Mouse (Mus musculus) cerebellum, adult 2 months (tissue): ENCODE measurements around the gene Tmem239. TPM values are rescaled to one million over a fixed set of nuclear protein-coding genes. Genes with fewer than 3 reads are reported as not detected.
A peak's percentile ranks its signal among the peaks of the same experiment; 100 is the strongest.

Source experiments
- DNase-seq, 2 experiments: peaks; one replicate each; pipeline ENCODE4 v3.0.0; 2021
- H3K27ac ChIP-seq: fragments of 200-500 bp; 2 replicates; pipeline ENCODE4 v1.5.1; 2012; ENCODE audit warnings: low read length, control low read depth, inconsistent platforms; ENCODE audit not compliant: insufficient read depth
- H3K27me3 ChIP-seq: fragments of 200-500 bp; 2 replicates; pipeline ENCODE4 v1.6.1; 2012; ENCODE audit warnings: inconsistent platforms, mild to moderate bottlenecking, low read length, moderate library complexity; ENCODE audit not compliant: control insufficient read depth, insufficient read depth
- H3K4me1 ChIP-seq: fragments of 200-500 bp; 2 replicates; pipeline ENCODE4 v1.6.1; 2011; ENCODE audit warnings: low read length; ENCODE audit not compliant: control insufficient read depth, insufficient read depth
- H3K4me3 ChIP-seq: fragments of 200-500 bp; replicated peaks from 2 replicates; pipeline ENCODE3; 2011; ENCODE audit warnings: mild to moderate bottlenecking, low read depth, low read length, control low read depth; ENCODE audit not compliant: insufficient read depth
- CTCF ChIP-seq: fragments of 200-500 bp; IDR thresholded peaks from 2 replicates; pipeline ENCODE4 v1.5.1; 2011; ENCODE audit warnings: low read depth, mild to moderate bottlenecking, control low read depth, low read length, moderate library complexity, borderline replicate concordance; ENCODE audit not compliant: insufficient read depth
- POLR2A ChIP-seq: fragments of 200-500 bp; IDR thresholded peaks from 2 replicates; pipeline ENCODE4 v1.6.1; 2011; ENCODE audit warnings: low read length, control low read depth, borderline replicate concordance; ENCODE audit not compliant: insufficient read depth
- WGBS: fragments of 180-500 bp; shearing (Covaris S2); methylation state at CpG from one replicate; pipeline ENCODE4 v1.1.7; 2018; 5-methylcytosine and 5-hydroxymethylcytosine counted together
- polyA plus RNA-seq: library from polyadenylated mRNA; depleted of rRNA; stranded (reverse); fragments of >200 nt; gene quantifications from 2 replicates; pipeline ENCODE4 v1.2.3, GENCODE M21; 2012; rRNA removed

Gene Tmem239
- polyA plus RNA-seq, 1 experiment, result not detected

- peak; percentile 90 to 95 for DNase-seq
- Histone ChIP-seq H3K27me3 (no peaks in the 10 kb centered on the region), H3K4me3 (peak within 1 kb of the TSS; percentile 72), H3K4me1 (peaks cover 8% of the 10 kb centered on the region), H3K27ac (peak within 1 kb of the TSS; percentile 86)
- under 1% methylated on average over 49 of the region's 50 CpGs for WGBS
- no peak for TF ChIP-seq CTCF
- peak; percentile 96 for TF ChIP-seq POLR2A
Observed at GRCm38 (mm10) chr2:130449794-130450433, 43.6 kb downstream of the Tmem239 start, which contains the start of gene Ptpra. Gene Ptpra (plus strand): TSS chr2:130450278.

DNA sequence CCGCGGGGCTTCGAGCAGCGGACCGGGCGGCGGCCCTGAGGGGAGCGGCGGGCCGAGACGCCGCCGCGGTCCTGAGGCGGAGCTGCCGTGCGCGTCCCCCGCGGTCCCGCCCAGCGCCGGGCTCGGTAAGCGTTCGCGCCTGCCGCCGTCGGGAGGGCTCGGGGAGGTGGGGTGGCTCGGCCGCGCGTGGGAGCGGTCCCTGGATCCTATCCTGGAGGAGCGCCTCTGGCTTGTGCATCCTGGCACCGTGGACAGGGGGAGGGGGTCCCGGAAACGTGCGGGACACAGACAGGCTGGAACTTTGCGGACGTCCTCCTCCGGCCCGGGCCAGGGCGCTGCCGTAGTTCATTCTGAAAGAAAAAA lies 44.1 kb downstream of the Tmem239 start:
- peak in 1 of 2 experiments; percentile 79 for DNase-seq
- TF ChIP-seq POLR2A (no peak), CTCF (no peak)
- WGBS, result 2% methylated on average over 47 of the region's 47 CpGs

GRCm38 (mm10) chr2:130451086-130451726 lies 44.9 kb downstream of the Tmem239 start:
- no peak overlapping the region for H3K27ac ChIP-seq
- no peak for DNase-seq
- no peaks in the 10 kb centered on the region for H3K27me3 ChIP-seq
- peak overlapping the region; percentile 72 for H3K4me3 ChIP-seq
- peaks cover 13% of the 10 kb centered on the region for H3K4me1 ChIP-seq
- TF ChIP-seq CTCF (no peak), POLR2A (no peak)
- 26% methylated on average over 14 of the region's 14 CpGs for WGBS

More for the DNA sequence above, 44.1 kb downstream of the Tmem239 start:
- Histone ChIP-seq H3K27me3 (no peaks in the 10 kb centered on the region), H3K4me3 (peak overlapping the region; percentile 72), H3K27ac (peak overlapping the region; percentile 86), H3K4me1 (peaks cover 13% of the 10 kb centered on the region)

GRCm38 (mm10) chr2:130451727-130452090 lies 45.4 kb downstream of the Tmem239 start:
- H3K27me3 ChIP-seq, result no peaks in the 10 kb centered on the region
- 9% methylated on average over 3 of the region's 3 CpGs for WGBS
- H3K27ac ChIP-seq, result no peak overlapping the region
- H3K4me3 ChIP-seq, result peak overlapping the region; percentile 72
- TF ChIP-seq POLR2A, result no peak
- TF ChIP-seq CTCF, result no peak
- H3K4me1 ChIP-seq, result peaks cover 13% of the 10 kb centered on the region
- peak in 1 of 2 experiments; percentile 23 for DNase-seq

DNA sequence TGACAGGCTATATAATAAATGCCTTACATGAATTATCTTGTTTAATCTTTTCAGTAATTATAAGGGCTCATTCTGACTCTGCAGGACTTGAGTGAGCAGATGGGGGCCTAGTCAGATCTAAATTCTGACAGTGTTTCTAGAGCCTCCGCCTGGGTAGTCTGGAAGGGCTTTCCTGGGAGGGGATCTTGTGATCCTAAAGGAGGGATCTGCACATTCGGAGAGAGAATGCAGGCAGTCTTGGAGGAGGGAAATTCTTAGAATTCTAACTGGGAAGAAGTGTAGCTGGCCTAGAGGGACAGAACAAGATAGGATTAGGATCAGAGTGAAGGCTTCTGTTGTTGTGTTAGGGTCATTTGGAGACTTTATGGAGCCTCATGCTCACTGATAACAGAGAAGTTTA lies 46.0 kb downstream of the Tmem239 start:
- no peak overlapping the region for H3K4me3 ChIP-seq
- no peaks in the 10 kb centered on the region for H3K27me3 ChIP-seq
- TF ChIP-seq POLR2A, result no peak
- no peak for TF ChIP-seq CTCF
- H3K4me1 ChIP-seq, result peaks cover 13% of the 10 kb centered on the region
- WGBS, result 23% methylated on average over 2 of the region's 2 CpGs
- DNase-seq, result no peak
- H3K27ac ChIP-seq, result no peak overlapping the region

- Histone ChIP-seq H3K27ac (peak overlapping the region; percentile 34; the same call in 1 of the 2 replicates), H3K4me3 (no peak overlapping the region), H3K4me1 (peaks cover 16% of the 10 kb centered on the region), H3K27me3 (no peaks in the 10 kb centered on the region)
- DNase-seq, result peak in 1 of 2 experiments; percentile 21
- WGBS, result 18% methylated on average over 6 of the region's 6 CpGs
- TF ChIP-seq CTCF (no peak), POLR2A (no peak)
Observed at GRCm38 (mm10) chr2:130453421-130453820, 47.1 kb downstream of the Tmem239 start.

DNA sequence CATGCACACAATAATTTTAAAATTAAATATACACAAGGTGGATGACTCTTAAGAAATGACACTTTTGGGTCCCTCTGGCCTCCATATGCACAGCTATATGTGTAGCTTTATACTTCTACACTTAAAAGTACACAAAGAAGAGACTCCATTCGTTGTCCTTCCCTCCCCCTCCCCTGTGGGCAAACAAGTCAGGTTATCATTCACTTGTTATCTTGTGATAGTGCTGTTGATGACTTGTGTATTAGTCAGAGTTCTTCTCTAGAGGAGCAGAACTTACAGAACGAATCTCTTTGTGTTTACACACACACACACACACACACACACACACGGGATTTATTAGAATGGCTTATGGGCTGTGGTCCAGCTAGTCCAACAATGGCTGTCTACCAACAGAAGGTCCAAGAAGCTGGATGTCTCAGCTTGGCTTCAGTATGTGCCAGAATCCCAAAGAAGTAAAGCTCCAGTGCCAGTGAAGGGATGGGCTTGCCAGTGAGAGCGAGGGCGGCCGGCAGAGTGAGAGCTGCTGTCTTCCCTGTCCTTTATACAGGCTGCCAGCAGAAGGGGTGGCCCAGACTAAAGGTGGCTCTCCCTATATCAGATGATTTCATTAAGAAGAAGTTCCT lies 48.6 kb downstream of the Tmem239 start:
- no peak overlapping the region for H3K27ac ChIP-seq
- H3K4me3 ChIP-seq, result no peak overlapping the region
- peaks cover 20% of the 10 kb centered on the region for H3K4me1 ChIP-seq
- TF ChIP-seq POLR2A, result no peak
- no peak for TF ChIP-seq CTCF
- no peaks in the 10 kb centered on the region for H3K27me3 ChIP-seq
- WGBS, result 6% methylated on average over 6 of the region's 6 CpGs
- peak; percentile 67 to 83 for DNase-seq

Other genes starting within 250 kb of the Tmem239 start
- 168 and 195 TPM in 2 replicates for gene Snrpb, start 227.1 kb upstream of the Tmem239 start, polyA plus RNA-seq
- gene Tmc2, start 211.3 kb upstream of the Tmem239 start, polyA plus RNA-seq, result not detected in 2 replicates
- 145 and 152 TPM in 2 replicates for gene Nop56, start 132.0 kb upstream of the Tmem239 start, polyA plus RNA-seq
- 514 and 530 TPM in 2 replicates for gene Idh3b, start 121.9 kb upstream of the Tmem239 start, polyA plus RNA-seq
- 10.2 and 10.6 TPM in 2 replicates for gene Ebf4, start 111.3 kb upstream of the Tmem239 start, polyA plus RNA-seq
- 7.7 and 8.0 TPM in 2 replicates for gene Cpxm1, start 8.9 kb upstream of the Tmem239 start, polyA plus RNA-seq
- not detected in 2 replicates for gene Gm28372, start 1.2 kb upstream of the Tmem239 start, polyA plus RNA-seq
- not detected in 2 replicates for gene 1700020A23Rik, start 1.2 kb upstream of the Tmem239 start, polyA plus RNA-seq
- gene Vps16, start 17.9 kb downstream of the Tmem239 start, polyA plus RNA-seq, result 120 and 128 TPM in 2 replicates
- 21.8 and 23.5 TPM in 2 replicates for gene Pced1a, start 18.2 kb downstream of the Tmem239 start, polyA plus RNA-seq
- 157 and 159 TPM in 2 replicates for gene Ptpra, start 43.8 kb downstream of the Tmem239 start, polyA plus RNA-seq
- 95.6 and 95.9 TPM in 2 replicates for gene Mrps26, start 157.3 kb downstream of the Tmem239 start, polyA plus RNA-seq
- 0.33 and 0.67 TPM in 2 replicates for gene Oxt, start 169.7 kb downstream of the Tmem239 start, polyA plus RNA-seq
- not detected in 2 replicates for gene Avp, start 176.1 kb downstream of the Tmem239 start, polyA plus RNA-seq
- 5.4 and 5.7 TPM in 2 replicates for gene Fastkd5, start 223.5 kb downstream of the Tmem239 start, polyA plus RNA-seq
- gene Ubox5, start 223.6 kb downstream of the Tmem239 start, polyA plus RNA-seq, result 9.6 and 9.8 TPM in 2 replicates
- 89.4 and 94.9 TPM in 2 replicates for gene Lzts3, start 236.3 kb downstream of the Tmem239 start, polyA plus RNA-seq